Mouse (Mus musculus): ENCODE data around the gene Tmem151a. TPM values are rescaled to one million over a fixed set of nuclear protein-coding genes. Genes with fewer than 3 reads are reported as not detected.

The Tmem151a gene
- total RNA-seq (2021): 100 to 1,000 TPM; 146 to 149 TPM
- long read RNA-seq, experiment 1, full-length matches to known transcripts: 77 of 194 reads
- long read RNA-seq, experiment 1, partial matches to known transcripts: 0 of 194 reads
- long read RNA-seq, experiment 1, other reads (novel, unspliced or antisense): 117 of 194 reads
- long read RNA-seq, experiment 2, full-length matches to known transcripts: 76 of 155 reads
- long read RNA-seq, experiment 2, partial matches to known transcripts: 77 of 155 reads
- long read RNA-seq, experiment 2, other reads (novel, unspliced or antisense): 2 of 155 reads

DNA sequence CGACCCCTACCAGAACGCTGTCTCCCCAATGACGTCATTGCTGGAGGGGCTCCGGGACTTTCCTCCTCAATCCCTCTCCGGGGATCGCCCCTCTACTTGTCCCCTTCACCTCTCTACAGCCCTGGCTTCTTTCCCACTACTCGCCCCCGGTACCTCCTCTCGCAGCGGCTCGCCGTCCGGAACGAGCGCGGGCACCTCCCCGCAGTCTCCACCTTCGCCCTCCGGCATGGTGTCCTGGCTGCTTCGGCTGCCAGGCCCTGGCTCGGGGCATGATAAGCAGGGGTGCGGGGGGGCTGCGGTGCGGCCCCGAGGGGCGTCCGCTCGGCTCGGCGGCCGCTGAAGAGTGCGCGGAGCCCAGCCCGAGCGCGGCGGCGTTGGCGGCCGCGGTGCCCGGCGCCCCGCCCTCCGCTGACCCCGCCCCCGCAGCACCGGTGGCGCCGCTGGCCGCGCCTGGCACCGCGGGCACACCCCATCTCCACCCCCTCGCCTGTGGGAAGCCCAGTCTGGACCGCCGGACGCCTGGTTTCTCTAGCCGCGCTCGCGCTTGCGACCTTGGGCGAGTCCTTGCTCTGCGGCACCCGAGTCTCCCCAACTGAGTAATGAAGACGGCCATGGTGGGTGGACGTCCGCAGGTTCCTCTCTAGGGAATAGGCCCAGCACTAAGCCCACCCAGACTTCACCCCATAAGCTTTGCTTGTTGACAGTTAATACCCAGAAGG, at the start of gene Tmem151a:
TSS of gene Tmem151a (minus strand) at position 387 of the 719 bp plus-strand sequence.
- DNase-seq (ENCODE audit: low spot score in 2 of 2): peak; percentile 63 to 73

- DNase-seq (ENCODE audit: low spot score in 2 of 2): no peak
These were observed 45.9 kb upstream of the Tmem151a start for GRCm38 (mm10) chr19:5131237-5131636.

GRCm38 (mm10) chr19:5129770-5130169, 44.4 kb upstream of the Tmem151a start:
- DNase-seq (ENCODE audit: low spot score in 2 of 2): no peak

GRCm38 (mm10) chr19:5124055-5124614, 38.8 kb upstream of the Tmem151a start:
- no peak for DNase-seq (ENCODE audit: low spot score in 2 of 2)

- DNase-seq (ENCODE audit: low spot score in 2 of 2): no peak
These were observed 37.9 kb upstream of the Tmem151a start for GRCm38 (mm10) chr19:5123241-5123640.

DNA sequence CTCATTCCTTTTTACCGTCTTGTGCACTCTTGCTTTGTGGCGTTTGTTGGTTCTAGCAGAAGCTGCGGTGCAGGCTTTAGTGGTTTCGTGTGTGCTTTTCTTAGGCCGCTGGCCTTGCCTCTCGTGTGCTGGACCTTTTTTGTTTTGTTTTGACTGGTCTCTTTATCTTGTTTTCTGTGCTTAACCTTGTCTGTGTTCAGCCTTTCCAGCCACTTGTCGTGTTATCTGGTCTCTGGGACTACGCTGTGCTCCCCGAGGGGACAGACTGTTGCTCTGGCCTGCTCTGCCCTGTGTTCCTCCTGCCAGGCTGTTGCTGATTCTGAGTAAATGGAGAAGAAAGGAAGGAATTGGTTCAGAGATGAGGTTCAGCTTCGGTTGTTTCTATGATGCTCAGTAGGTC, 37.2 kb upstream of the Tmem151a start:
- DNase-seq (ENCODE audit: low spot score in 2 of 2): no peak

DNA sequence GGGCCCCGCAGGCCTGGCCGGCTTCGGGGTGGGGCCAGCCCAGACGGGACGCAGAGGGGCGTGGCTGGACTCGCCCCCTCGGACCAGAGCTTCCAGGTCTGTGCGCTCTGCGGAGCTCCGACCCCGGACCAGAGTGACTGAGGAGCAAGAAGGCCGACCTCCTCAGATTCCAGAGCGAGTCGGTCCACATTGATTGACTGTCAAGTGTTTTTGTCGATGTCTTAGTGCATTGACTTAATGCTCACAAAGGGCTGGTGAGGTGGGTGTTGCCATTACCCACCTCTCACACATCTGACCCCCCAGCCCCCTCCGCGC, 33.0 kb upstream of the Tmem151a start, which contains the start of gene Klc2:
TSS of gene Klc2 (minus strand) at position 177 of the 315 bp plus-strand sequence.
- no peak for DNase-seq (ENCODE audit: low spot score in 2 of 2)

- DNase-seq (ENCODE audit: low spot score in 2 of 2): peak; percentile 90 to 92
These were observed 32.4 kb upstream of the Tmem151a start for GRCm38 (mm10) chr19:5117494-5118383.

GRCm38 (mm10) chr19:5113783-5114182, 28.5 kb upstream of the Tmem151a start:
- peak; percentile 36 to 62 for DNase-seq (ENCODE audit: low spot score in 2 of 2)

DNA sequence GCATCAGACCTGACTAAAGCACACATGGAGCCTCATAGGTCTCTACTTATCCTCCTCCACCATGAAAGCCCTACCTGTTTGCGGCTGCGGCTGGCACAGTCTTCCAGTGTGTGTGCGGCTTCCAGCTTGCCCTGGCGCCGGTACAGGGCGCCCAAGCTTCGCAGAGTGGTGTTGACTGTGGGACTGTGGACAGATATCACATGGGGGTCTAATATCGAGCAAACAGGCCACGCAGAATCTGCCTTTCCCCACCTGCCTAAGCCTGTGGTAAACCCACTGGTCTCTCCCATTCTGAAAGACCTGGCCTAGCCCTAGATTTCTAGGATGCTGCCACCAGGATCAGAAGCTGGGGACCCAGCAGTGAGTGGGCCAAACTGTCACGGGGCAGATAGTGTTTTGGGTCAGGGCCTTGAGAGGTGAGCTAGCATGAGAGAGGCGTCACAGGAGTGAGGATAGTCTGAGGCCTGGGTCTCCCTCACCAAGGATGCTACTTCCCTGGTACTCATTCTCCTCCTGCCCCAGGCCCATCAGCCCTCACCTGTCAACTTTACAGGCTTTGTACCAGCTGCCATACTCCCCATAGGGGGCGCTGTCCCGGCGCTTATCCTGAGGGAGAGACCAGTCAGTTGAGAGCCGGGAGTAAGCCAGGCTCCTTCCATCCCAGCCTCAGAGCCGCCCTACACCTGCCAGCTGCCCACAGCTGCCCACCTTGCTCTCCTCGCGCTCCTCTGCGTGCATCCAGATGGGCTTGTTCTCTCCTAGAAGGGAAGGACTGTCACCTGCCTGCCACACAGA, 24.5 kb upstream of the Tmem151a start:
- no peak for DNase-seq (ENCODE audit: low spot score in 2 of 2)

- DNase-seq (ENCODE audit: low spot score in 2 of 2): no peak
These were observed 23.4 kb upstream of the Tmem151a start for GRCm38 (mm10) chr19:5108702-5109101.

- DNase-seq (ENCODE audit: low spot score in 2 of 2): peak in 1 of 2 experiments; percentile 30
These were observed 22.9 kb upstream of the Tmem151a start for GRCm38 (mm10) chr19:5108271-5108575.

GRCm38 (mm10) chr19:5107556-5108270, 22.4 kb upstream of the Tmem151a start:
- DNase-seq (ENCODE audit: low spot score in 2 of 2): no peak

- DNase-seq (ENCODE audit: low spot score in 2 of 2): peak; percentile 98 to 99
These were observed 21.4 kb upstream of the Tmem151a start, which contains the start of gene Rab1b for GRCm38 (mm10) chr19:5106731-5107191. Gene Rab1b, minus strand, starts transcription at chr19:5107072.

GRCm38 (mm10) chr19:5106074-5106473, 20.7 kb upstream of the Tmem151a start:
- no peak for DNase-seq (ENCODE audit: low spot score in 2 of 2)

DNA sequence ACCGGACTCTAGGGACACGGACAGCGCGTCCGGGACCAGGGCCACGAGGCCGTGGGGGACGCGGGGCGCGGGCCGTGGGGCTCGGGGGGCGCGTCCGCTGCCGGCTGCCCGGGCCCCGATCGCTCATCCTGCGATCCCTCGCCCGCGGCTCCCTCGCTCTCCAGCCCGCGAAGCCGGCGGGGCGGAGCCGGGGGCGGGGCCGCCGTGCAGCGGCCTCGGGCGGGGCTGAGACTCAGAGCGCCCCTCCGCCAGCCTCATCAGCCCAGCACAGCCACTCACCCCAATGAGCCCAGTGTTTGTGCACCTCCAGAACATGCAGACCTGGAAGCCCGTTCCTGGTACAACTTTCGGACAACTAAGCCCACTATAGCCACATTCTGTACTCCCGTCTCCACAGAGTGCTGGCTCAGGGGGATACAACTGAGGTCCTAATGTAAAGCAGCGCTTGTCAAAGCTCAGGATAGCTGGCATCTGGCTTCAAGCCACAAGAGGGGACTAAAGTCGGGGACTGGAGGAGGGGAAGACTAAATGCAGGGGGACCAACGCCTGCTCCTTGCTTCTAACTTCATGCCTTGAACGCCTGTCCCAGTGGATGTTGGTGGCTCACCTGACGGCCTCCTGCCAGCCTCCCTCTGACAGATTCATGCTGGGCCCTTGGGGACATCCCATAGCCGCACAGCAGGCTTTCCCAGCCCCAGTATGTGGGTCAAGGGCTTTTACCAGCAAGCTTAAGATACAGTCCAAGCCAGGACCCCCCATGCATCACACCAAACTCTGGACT, 13.2 kb upstream of the Tmem151a start, which contains the start of gene Cnih2:
TSS of gene Cnih2 (minus strand) at position 159 of the 781 bp plus-strand sequence.
- peak; percentile 67 to 86 for DNase-seq (ENCODE audit: low spot score in 2 of 2)

DNA sequence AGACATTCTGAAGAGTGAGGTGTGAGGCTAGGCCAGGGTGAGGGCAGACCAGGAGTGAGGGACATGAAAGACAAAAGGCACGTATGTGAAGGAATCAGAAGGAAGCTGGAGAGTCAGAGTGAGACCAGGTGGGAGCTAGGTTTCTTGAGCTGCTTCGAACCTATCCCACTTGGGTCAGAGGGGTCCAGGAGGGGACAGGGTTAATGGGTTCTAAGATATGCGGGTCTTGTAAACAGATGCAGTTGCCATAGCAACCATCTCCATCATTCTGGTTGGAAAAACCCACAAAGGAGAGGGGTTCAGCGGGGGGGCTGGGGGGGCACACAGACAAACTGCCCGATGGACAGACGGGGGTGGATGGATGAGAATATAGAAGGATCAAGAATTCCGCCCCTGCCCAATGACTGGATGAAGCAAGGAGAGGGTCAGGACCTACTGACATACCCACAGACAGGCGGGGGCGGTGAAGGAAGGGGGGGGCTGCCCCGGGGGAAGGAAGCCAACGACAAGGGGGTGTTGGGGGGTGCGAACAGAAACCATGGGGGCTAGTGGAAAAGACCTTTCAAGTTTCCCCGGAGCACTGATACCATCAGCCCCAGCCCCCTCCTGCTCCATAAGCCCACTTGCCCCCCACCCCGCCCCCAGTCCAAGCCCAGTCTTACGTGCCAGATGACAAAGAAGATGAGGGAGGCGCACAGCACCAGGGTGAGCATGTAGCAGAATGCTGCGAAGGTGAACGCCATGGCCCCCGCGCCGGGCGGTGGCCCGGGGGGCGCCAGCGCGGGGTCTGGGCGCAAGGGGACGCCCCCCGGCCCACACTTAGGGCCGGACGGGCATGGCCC, 12.4 kb upstream of the Tmem151a start:
- DNase-seq (ENCODE audit: low spot score in 2 of 2): no peak

DNA sequence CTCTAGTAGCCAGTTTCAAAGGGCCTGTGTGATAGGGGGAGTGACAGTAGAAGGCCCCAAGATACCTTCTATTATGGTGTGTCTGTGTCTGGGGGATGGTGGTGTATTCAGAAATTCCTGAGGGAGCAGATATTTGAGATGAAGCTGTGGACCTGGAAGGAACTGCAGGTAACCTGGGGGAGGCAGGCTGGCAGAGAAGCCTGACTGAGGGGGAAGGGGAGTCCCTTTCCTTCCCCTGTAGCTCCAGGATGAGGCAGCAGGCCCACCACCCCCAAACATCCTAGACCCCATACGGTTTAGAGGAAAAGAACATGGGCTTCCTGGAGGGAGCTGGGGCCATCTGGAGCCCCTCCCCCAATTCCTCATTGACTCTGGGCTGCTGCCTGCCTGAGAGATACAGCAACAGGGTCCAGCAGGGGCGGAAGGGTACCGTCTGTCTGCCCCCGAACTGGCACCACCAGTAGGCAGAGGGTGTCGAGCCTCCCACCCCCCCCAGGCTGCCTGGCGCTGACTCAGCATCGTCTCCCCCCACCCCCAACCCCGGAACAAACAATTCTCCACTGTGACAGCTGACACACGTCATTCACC, 10.7 kb upstream of the Tmem151a start:
- no peak for DNase-seq (ENCODE audit: low spot score in 2 of 2)

All from left cerebral cortex, adult 18-20 months (tissue).